Mouse (Mus musculus) limb, embryonic 14.5 days (tissue): Measurements from ENCODE around the gene Dohh. TPM values are rescaled to one million over a fixed set of nuclear protein-coding genes. Genes with fewer than 3 reads are reported as not detected.

Source experiments
- ATAC-seq: fragments of 200-750 bp; cut with Nextera tagmentation; 2 replicates; pipeline ENCODE4 v1.8.0; 2017; ENCODE audit warnings: low read depth, moderate number of reproducible peaks, moderate TSS enrichment; ENCODE audit not compliant: low FRiP score
- DNase-seq: peaks from one replicate; pipeline ENCODE4 v3.0.0-alpha.2; 2015; ENCODE audit warnings: low spot score
- H3K27ac ChIP-seq: fragments of 300-500 bp; sonication (generic); replicated peaks from 2 replicates; pipeline ENCODE4 v1.5.1; 2014; ENCODE audit warnings: low read depth, mild to moderate bottlenecking, low read length, moderate library complexity, mixed read lengths
- H3K27me3 ChIP-seq: fragments of 300-500 bp; sonication (generic); 2 replicates; pipeline ENCODE4 v1.6.1; 2014; ENCODE audit warnings: low read length, mixed read lengths; ENCODE audit not compliant: control insufficient read depth, insufficient read depth
- H3K36me3 ChIP-seq: fragments of 300-500 bp; sonication (generic); 2 replicates; pipeline ENCODE4 v1.6.1; 2014; ENCODE audit warnings: mild to moderate bottlenecking, low read length, moderate library complexity, mixed read lengths; ENCODE audit not compliant: control insufficient read depth, insufficient read depth
- H3K4me1 ChIP-seq: fragments of 300-500 bp; sonication (generic); 2 replicates; pipeline ENCODE4 v1.6.1; 2014; ENCODE audit warnings: antibody characterized with exemption, low read length, mixed read lengths; ENCODE audit not compliant: control insufficient read depth, insufficient read depth
- H3K4me2 ChIP-seq: fragments of 300-500 bp; sonication (generic); replicated peaks from 2 replicates; pipeline ENCODE4 v1.6.1; 2014; ENCODE audit warnings: low read depth, mild to moderate bottlenecking, low read length, moderate library complexity; ENCODE audit not compliant: severe bottlenecking
- H3K4me3 ChIP-seq: fragments of 300-500 bp; sonication (generic); replicated peaks from 2 replicates; pipeline ENCODE4 v1.5.1; 2014; ENCODE audit warnings: low read length
- H3K9ac ChIP-seq: fragments of 300-500 bp; sonication (generic); 2 replicates; pipeline ENCODE4 v1.6.1; 2014; ENCODE audit warnings: mild to moderate bottlenecking, low read depth, low read length, moderate library complexity; ENCODE audit not compliant: severe bottlenecking
- H3K9me3 ChIP-seq: fragments of 300-500 bp; sonication (generic); 2 replicates; pipeline ENCODE4 v1.6.1; 2016; ENCODE audit warnings: low read length; ENCODE audit not compliant: control insufficient read depth
- POLR2A ChIP-seq: fragments of 200-500 bp; IDR thresholded peaks from 2 replicates; pipeline ENCODE4 v1.8.0; 2012; ENCODE audit warnings: inconsistent platforms, mild to moderate bottlenecking, moderate library complexity, borderline replicate concordance; ENCODE audit not compliant: insufficient read depth, insufficient read length; ENCODE audit errors: extremely low read depth
- WGBS: fragments of 180-500 bp; shearing (Covaris S2); extraction: QIAGEN DNeasy Blood & Tissue Kit; methylation state at CpG from one replicate; pipeline ENCODE4 v1.1.7; 2014; 5-methylcytosine and 5-hydroxymethylcytosine counted together
- polyA plus RNA-seq, 2 experiments: library from polyadenylated mRNA; depleted of rRNA in 1 of 2; stranded (reverse) in 1 of 2; unstranded in 1 of 2; fragments of >200 nt; fragmentation: Nextera tagmentation in 1 of 2; extraction: Ambion mirVana in 1 of 2; gene quantifications; 2 replicates each; pipeline versions ENCODE4 v1.2.1 to v1.2.3; 2012 to 2014

The Dohh gene
- polyA plus RNA-seq, 2 experiments: 54.3 to 60.0 TPM

GRCm38 (mm10) chr10:81422661-81423217 is 38.5 kb downstream of the Dohh start:
- no peak overlapping the region for H3K4me2 ChIP-seq
- H3K9ac ChIP-seq: no peak overlapping the region
- 85% methylated on average over 3 of the region's 3 CpGs for WGBS
- TF ChIP-seq POLR2A: no peak
- H3K27ac ChIP-seq: no peak overlapping the region
- H3K36me3 ChIP-seq: peaks cover 35% of the 10 kb centered on the region
- no peak for ATAC-seq
- H3K4me1 ChIP-seq: peaks cover 29% of the 10 kb centered on the region
- no peaks in the 10 kb centered on the region for H3K9me3 ChIP-seq
- no peak overlapping the region for H3K4me3 ChIP-seq
- DNase-seq: no peak
- 0 out of 2 replicates have a peak, but pooled peaks cover under 1% of the 10 kb centered on the region for H3K27me3 ChIP-seq

- Histone ChIP-seq H3K9ac (peak overlapping the region; percentile 41; the same call in 1 of the 2 replicates), H3K36me3 (peaks cover 32% of the 10 kb centered on the region), H3K27me3 (0 out of 2 replicates have a peak, but pooled peaks cover 4% of the 10 kb centered on the region), H3K27ac (0 out of 2 replicates have a peak overlapping the region, but pooled peaks have one; percentile 50), H3K4me3 (peak overlapping the region; percentile 73; the same call in 1 of the 2 replicates), H3K4me2 (peak overlapping the region; percentile 71), H3K9me3 (no peaks in the 10 kb centered on the region), H3K4me1 (peaks cover 24% of the 10 kb centered on the region)
- no peak for TF ChIP-seq POLR2A
- DNase-seq (no peak), ATAC-seq (no peak)
- WGBS: 73% methylated on average over 4 of the region's 4 CpGs
Measured at GRCm38 (mm10) chr10:81423476-81424245, 39.4 kb downstream of the Dohh start.

GRCm38 (mm10) chr10:81424246-81425051 is 40.2 kb downstream of the Dohh start:
- Histone ChIP-seq H3K4me2 (peak overlapping the region; percentile 71), H3K9me3 (no peaks in the 10 kb centered on the region), H3K27ac (peak overlapping the region; percentile 50), H3K9ac (peak overlapping the region; percentile 77), H3K4me3 (peak overlapping the region; percentile 73), H3K27me3 (0 out of 2 replicates have a peak, but pooled peaks cover 4% of the 10 kb centered on the region), H3K4me1 (peaks cover 25% of the 10 kb centered on the region), H3K36me3 (peaks cover 24% of the 10 kb centered on the region)
- TF ChIP-seq POLR2A: no peak
- no peak for DNase-seq
- WGBS: 7% methylated on average over 23 of the region's 25 CpGs
- no peak for ATAC-seq

- no peak for TF ChIP-seq POLR2A
- Histone ChIP-seq H3K36me3 (peaks cover 15% of the 10 kb centered on the region), H3K27ac (peak overlapping the region; percentile 26; the same call in 1 of the 2 replicates), H3K4me3 (peak overlapping the region; percentile 73), H3K9ac (peak overlapping the region; percentile 77), H3K4me1 (peaks cover 28% of the 10 kb centered on the region), H3K9me3 (no peaks in the 10 kb centered on the region), H3K27me3 (0 out of 2 replicates have a peak, but pooled peaks cover 4% of the 10 kb centered on the region), H3K4me2 (peak overlapping the region; percentile 71)
- DNase-seq (no peak), ATAC-seq (no peak)
- WGBS: 25% methylated on average over 10 of the region's 10 CpGs
Measured at GRCm38 (mm10) chr10:81425236-81425850, 41.1 kb downstream of the Dohh start.
